Mouse (Mus musculus) kidney, postnatal 4 days (tissue): ENCODE data around the gene Rhox9.
"Not testable (repeated sequence)": the region's sequence is repeated elsewhere in the genome, so short reads cannot be mapped to it uniquely, and the experiment has no call there.

Source experiments
- DNase-seq, 2 experiments: peaks; one replicate each; pipeline ENCODE4 v3.0.0; 2021; ENCODE audit warnings: mixed read lengths in 2 of 2

Rhox9 gene

GRCm38 (mm10) chrX:37901670-37902069 lies at the start of gene Rhox9:
Gene Rhox9, minus strand, starts transcription at chrX:37901770.
- not testable (repeated sequence) for DNase-seq

- no peak for DNase-seq
Measured at GRCm38 (mm10) chrX:37916311-37916710, 14.7 kb upstream of the Rhox9 start.

GRCm38 (mm10) chrX:37908581-37908980 lies 7.0 kb upstream of the Rhox9 start:
- DNase-seq, result peak; percentile 2 to 16

- peak; percentile 3 to 4 for DNase-seq
Measured at GRCm38 (mm10) chrX:37903727-37904126, 2.2 kb upstream of the Rhox9 start.

GRCm38 (mm10) chrX:37897132-37897531 lies 4.4 kb downstream of the Rhox9 start, which contains the start of gene Rhox7b:
Gene Rhox7b, minus strand, starts transcription at chrX:37897232.
- DNase-seq, result not testable (repeated sequence)

- DNase-seq, result no peak
Measured at GRCm38 (mm10) chrX:37878844-37879243, 22.7 kb downstream of the Rhox9 start, which contains the start of gene Rhox8. Gene Rhox8, minus strand, starts transcription at chrX:37878944.

GRCm38 (mm10) chrX:37871641-37872040 lies 29.9 kb downstream of the Rhox9 start:
- DNase-seq, result no peak
